Mouse (Mus musculus): ENCODE results near the gene Clasp1.

The Clasp1 gene

GRCm38 (mm10) chr1:118498311-118498710 lies 109.5 kb downstream of the Clasp1 start:
- peak; percentile 62 for DNase-seq (ENCODE audit: low read depth, low spot score)

GRCm38 (mm10) chr1:118500606-118501005 lies 111.7 kb downstream of the Clasp1 start:
- no peak for DNase-seq (ENCODE audit: low read depth, low spot score)

- DNase-seq (ENCODE audit: low read depth, low spot score): no peak
These were observed 112.8 kb downstream of the Clasp1 start for GRCm38 (mm10) chr1:118501691-118502090.

- DNase-seq (ENCODE audit: low read depth, low spot score): no peak
These were observed 116.9 kb downstream of the Clasp1 start for GRCm38 (mm10) chr1:118505746-118506145.

GRCm38 (mm10) chr1:118510996-118511395 lies 122.1 kb downstream of the Clasp1 start:
- DNase-seq (ENCODE audit: low read depth, low spot score): no peak

- no peak for DNase-seq (ENCODE audit: low read depth, low spot score)
These were observed 123.1 kb downstream of the Clasp1 start for GRCm38 (mm10) chr1:118511738-118512530.

GRCm38 (mm10) chr1:118516256-118516655 lies 127.4 kb downstream of the Clasp1 start:
- DNase-seq (ENCODE audit: low read depth, low spot score): no peak

GRCm38 (mm10) chr1:118523161-118523560 lies 134.3 kb downstream of the Clasp1 start:
- no peak for DNase-seq (ENCODE audit: low read depth, low spot score)

GRCm38 (mm10) chr1:118525336-118525735 lies 136.5 kb downstream of the Clasp1 start:
- no peak for DNase-seq (ENCODE audit: low read depth, low spot score)

GRCm38 (mm10) chr1:118529213-118529612 lies 140.4 kb downstream of the Clasp1 start:
- no peak for DNase-seq (ENCODE audit: low read depth, low spot score)

- DNase-seq (ENCODE audit: low read depth, low spot score): no peak
These were observed 142.4 kb downstream of the Clasp1 start for GRCm38 (mm10) chr1:118531259-118531658.

GRCm38 (mm10) chr1:118536021-118536420 lies 147.2 kb downstream of the Clasp1 start:
- DNase-seq (ENCODE audit: low read depth, low spot score): no peak

- no peak for DNase-seq (ENCODE audit: low read depth, low spot score)
These were observed 150.2 kb downstream of the Clasp1 start for GRCm38 (mm10) chr1:118539046-118539445.

GRCm38 (mm10) chr1:118542880-118543279 lies 154.0 kb downstream of the Clasp1 start:
- no peak for DNase-seq (ENCODE audit: low read depth, low spot score)

GRCm38 (mm10) chr1:118548769-118549168 lies 159.9 kb downstream of the Clasp1 start:
- no peak for DNase-seq (ENCODE audit: low read depth, low spot score)

GRCm38 (mm10) chr1:118551152-118551551 lies 162.3 kb downstream of the Clasp1 start:
- DNase-seq (ENCODE audit: low read depth, low spot score): no peak

- no peak for DNase-seq (ENCODE audit: low read depth, low spot score)
These were observed 163.2 kb downstream of the Clasp1 start for GRCm38 (mm10) chr1:118552071-118552470.

- no peak for DNase-seq (ENCODE audit: low read depth, low spot score)
These were observed 164.2 kb downstream of the Clasp1 start for GRCm38 (mm10) chr1:118553045-118553444.

- DNase-seq (ENCODE audit: low read depth, low spot score): no peak
These were observed 164.6 kb downstream of the Clasp1 start for GRCm38 (mm10) chr1:118553451-118553850.

- no peak for DNase-seq (ENCODE audit: low read depth, low spot score)
These were observed 166.1 kb downstream of the Clasp1 start for GRCm38 (mm10) chr1:118554961-118555360.

- DNase-seq (ENCODE audit: low read depth, low spot score): no peak
These were observed 170.9 kb downstream of the Clasp1 start for GRCm38 (mm10) chr1:118559716-118560115.

GRCm38 (mm10) chr1:118564561-118564960 lies 175.7 kb downstream of the Clasp1 start:
- DNase-seq (ENCODE audit: low read depth, low spot score): no peak

GRCm38 (mm10) chr1:118567659-118568058 lies 178.8 kb downstream of the Clasp1 start:
- no peak for DNase-seq (ENCODE audit: low read depth, low spot score)
